In genomic region chr13:99363866-99364265, GRCm38 (mm10) we compare ENCODE assay signal across 20 mouse cellular contexts. TPM values are rescaled to one million over a fixed set of nuclear protein-coding genes. Genes with fewer than 3 reads are reported as not detected.
DNase-seq lines count a peak whose midpoint lies in the region; ATAC-seq lines count a peak whose summit lies in the region.
"Had no signal": no experiment of that assay in that cellular context is flagged by ENCODE, and none has a peak within 500 bp of the region (broad histone marks: within the 10 kb centered on the region; RNA-seq: fewer than 3 reads in every experiment).

No protein-coding gene starts in this region.

- peaks cover 16 to 28% of the 10 kb centered on the region in 2 experiments for H3K4me1 ChIP-seq in heart, embryonic 14.5 days (ENCODE audit: control insufficient read depth in 2 of 2, insufficient read depth in 2 of 2, low read length in 2 of 2)
- H3K4me1 ChIP-seq: embryonic facial prominence, embryonic 12.5 days; neural tube, embryonic 15.5 days had no signal

- peak overlapping the region; percentile 24; the same call in 1 of the 2 replicates for H3K4me2 ChIP-seq in heart, embryonic 14.5 days (ENCODE audit: low read length)
- H3K4me2 ChIP-seq: embryonic facial prominence, embryonic 12.5 days; neural tube, embryonic 15.5 days had no signal

- H3K9me3 ChIP-seq in heart, embryonic 14.5 days (ENCODE audit: control insufficient read depth, low read length): no peaks in the 10 kb centered on the region
- H3K9me3 ChIP-seq: embryonic facial prominence, embryonic 12.5 days; G1E; neural tube, embryonic 15.5 days had no signal

- no peaks in the 10 kb centered on the region for H3K27me3 ChIP-seq in heart, embryonic 14.5 days (ENCODE audit: control insufficient read depth, insufficient read depth, low read length)
- H3K27me3 ChIP-seq: embryonic facial prominence, embryonic 12.5 days; neural tube, embryonic 15.5 days had no signal

- DNase-seq in cerebellum, postnatal 10 days: peak; percentile 58 to 73
- DNase-seq in cerebellum, adult 9-11 months: no peak
- no peak for DNase-seq in heart, postnatal 14 days
- peak; percentile 75 for DNase-seq in MN1 (ENCODE audit: low spot score)
- peak; percentile 73 to 78 for DNase-seq in layer of hippocampus, adult 8-10 months (ENCODE audit: low spot score in 2 of 2)
- DNase-seq in lung, postnatal 4 days: no peak
- no peak for DNase-seq in urinary bladder, postnatal 36 days (ENCODE audit: low spot score in 2 of 2)
- DNase-seq: adrenal gland, adult 2 months; cerebellum, adult 11 months; kidney, adult 2 months; kidney, postnatal 25 days; liver; liver, postnatal 0 days; lung, postnatal 14 days; right cerebral cortex, postnatal 4 days had no signal

- intact Hi-C loops in heart, postnatal 14 days (cut with DNase I): no loop called here

- no peak for ATAC-seq in heart, embryonic 14.5 days (ENCODE audit: insufficient number of reproducible peaks, insufficient read depth, low FRiP score, low read depth)
- ATAC-seq: CD4-positive, CD25-positive, alpha-beta regulatory T cell, adult 4 months; liver, postnatal 0 days had no signal

- H3K27ac ChIP-seq in heart, embryonic 14.5 days (replicated peaks in 1 of 2; ENCODE audit: control insufficient read depth in 1 of 2, insufficient read depth in 1 of 2, low read depth in 2 of 2, low read length in 2 of 2): peak overlapping the region in 1 of 2 experiments; percentile 29; a peak in 3 of 4 replicates
- H3K27ac ChIP-seq: embryonic facial prominence, embryonic 12.5 days; neural tube, embryonic 15.5 days had no signal

- peaks cover 49% of the 10 kb centered on the region for H3K36me3 ChIP-seq in heart, embryonic 14.5 days (ENCODE audit: control insufficient read depth, insufficient read depth, low read length)

- H3K9ac ChIP-seq in heart, embryonic 14.5 days (ENCODE audit: low read length): no peak overlapping the region
- H3K9ac ChIP-seq: embryonic facial prominence, embryonic 12.5 days; liver, postnatal 0 days; neural tube, embryonic 15.5 days had no signal

- WGBS in heart, embryonic 14.5 days: 39% methylated on average over 4 of the region's 4 CpGs

- no peak overlapping the region for H3K4me3 ChIP-seq in heart, embryonic 14.5 days (ENCODE audit: control insufficient read depth in 1 of 2, insufficient read depth in 1 of 2, low read depth in 1 of 2, low read length in 2 of 2)
- H3K4me3 ChIP-seq: embryonic facial prominence, embryonic 12.5 days; neural tube, embryonic 15.5 days had no signal

RNA-seq across cellular contexts. Expression of gene Mrps27, which starts 19.3 kb away (rescaled TPM):
- polyA plus RNA-seq in heart, embryonic 14.5 days (2014; fragmentation: Nextera tagmentation; extraction: Ambion mirVana): 75.2 and 80.6 TPM in 2 replicates
- total RNA-seq in heart, postnatal 14 days (2021): 10 to 100 TPM; 37.2 to 42.8 TPM
- 10 to 100 TPM; 23.5 to 32.8 (median 26.8) TPM for total RNA-seq in layer of hippocampus, adult 8-10 months (2022)

RNA-seq across cellular contexts. Expression of gene Ptcd2, which starts 19.4 kb away (rescaled TPM):
- polyA plus RNA-seq in heart, embryonic 14.5 days (2014; fragmentation: Nextera tagmentation; extraction: Ambion mirVana): 72.8 and 73.0 TPM in 2 replicates
- total RNA-seq in heart, postnatal 14 days (2021): 10 to 100 TPM; 41.4 to 43.1 TPM
- 10 to 100 TPM; 26.4 to 35.2 (median 29.1) TPM for total RNA-seq in layer of hippocampus, adult 8-10 months (2022)

Comparison
In these comparisons a context has a peak if more than half of its experiments do, and no peak if none do; other contexts are left out.
1. DNase-seq: peak in cerebellum, postnatal 10 days (2 of 2), MN1 (single experiment) and layer of hippocampus, adult 8-10 months (2 of 2); none in cerebellum, adult 9-11 months (single experiment), heart, postnatal 14 days (0 of 2), lung, postnatal 4 days (0 of 2) and urinary bladder, postnatal 36 days (0 of 2).